Mouse (Mus musculus) gastrocnemius, postnatal 25 days (tissue): ENCODE results near the gene Pcnx2. TPM values are rescaled to one million over a fixed set of nuclear protein-coding genes. Genes with fewer than 3 reads are reported as not detected.
A peak's percentile ranks its signal among the peaks of the same experiment; 100 is the strongest.

ENCODE experiments used
- DNase-seq: peaks from one replicate; pipeline ENCODE4 v3.0.0; 2022
- total RNA-seq, 2 experiments: library from RNA; stranded (reverse); gene quantifications; 1 replicate in 1 of 2; 2 replicates in 1 of 2; pipeline ENCODE4 v1.2.3; 2021

Pcnx2 gene
- total RNA-seq, 2 experiments from 2014 or later, result 0.29 to 0.41 TPM

DNA sequence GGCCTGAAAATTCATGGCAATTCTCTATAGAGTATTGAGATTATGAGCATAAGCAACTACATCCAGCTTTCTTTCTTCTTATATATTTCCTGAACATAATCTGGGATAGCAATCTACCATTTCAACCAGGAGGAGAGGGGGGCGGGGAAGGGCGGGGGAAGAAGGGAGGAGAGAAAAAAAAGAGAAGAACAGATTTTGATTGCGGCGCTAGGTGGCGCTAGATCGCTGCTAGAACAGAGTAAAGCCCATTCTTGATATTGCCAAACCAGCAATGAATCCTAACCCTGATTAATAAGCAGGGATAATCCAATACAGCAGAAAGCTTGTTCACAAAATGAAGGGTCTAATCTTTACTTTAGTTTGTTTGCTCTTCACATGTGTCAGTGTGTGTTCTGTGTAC, 782 bp upstream of the Pcnx2 start:
- DNase-seq, result no peak

DNA sequence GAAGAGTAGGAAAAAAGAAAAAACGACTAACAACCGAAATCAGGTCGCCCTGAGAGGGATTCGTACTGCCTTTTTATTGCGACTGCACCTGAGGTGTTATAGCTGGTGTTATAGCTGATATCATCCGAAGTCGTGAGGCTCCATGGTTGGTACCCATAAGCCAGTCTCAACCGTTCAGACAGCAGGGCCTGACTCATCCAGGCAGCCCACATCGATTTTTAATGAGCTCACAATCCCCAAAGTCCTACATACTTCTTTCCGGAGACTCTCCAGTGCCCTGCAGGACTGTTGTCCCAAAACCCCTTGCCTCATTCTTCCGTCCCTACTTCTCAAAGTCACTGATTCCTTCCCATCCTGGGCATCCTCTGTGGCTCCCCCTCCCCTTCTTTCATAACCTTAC, 729 bp downstream of the Pcnx2 start:
- no peak for DNase-seq

DNA sequence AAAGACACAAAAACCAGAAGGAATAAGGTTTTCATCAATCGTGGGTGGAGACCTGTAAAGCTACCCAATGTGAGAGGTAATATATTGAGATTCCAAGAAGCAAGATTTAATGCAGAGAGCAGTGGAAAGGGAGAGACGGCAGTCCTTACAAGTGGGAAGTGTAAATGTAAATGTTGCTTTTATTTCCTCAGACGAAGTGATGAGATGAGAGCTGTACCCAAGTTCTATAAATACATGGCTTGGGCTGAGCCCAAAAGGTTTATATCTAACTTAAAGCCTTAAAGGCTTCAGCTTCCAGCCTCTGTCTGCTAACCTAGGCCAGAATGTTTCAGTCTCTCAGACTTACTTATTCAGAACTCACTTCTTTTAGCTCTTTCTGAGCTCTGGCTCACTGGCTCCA, 8.2 kb downstream of the Pcnx2 start:
- no peak for DNase-seq

DNA sequence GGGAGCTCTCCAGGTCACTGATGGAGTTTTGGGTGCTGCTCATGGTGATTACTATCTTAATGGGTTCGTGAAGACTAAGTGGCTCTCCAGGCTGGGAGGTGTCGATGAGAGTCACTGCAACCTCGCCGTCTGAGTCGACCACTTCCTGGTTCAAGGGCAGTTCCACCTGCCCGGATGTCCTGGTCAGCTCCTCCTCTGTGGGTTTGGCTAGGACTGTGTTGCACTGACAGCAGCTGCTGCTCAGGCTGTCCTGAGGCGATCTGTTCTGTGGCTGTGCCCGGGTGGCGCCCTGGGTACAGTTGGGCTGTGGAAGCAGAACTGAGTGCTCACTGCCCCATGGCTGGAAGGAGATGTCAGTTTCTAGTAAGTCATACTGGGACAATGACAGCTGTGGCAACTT, 10.6 kb downstream of the Pcnx2 start:
- DNase-seq, result no peak

DNA sequence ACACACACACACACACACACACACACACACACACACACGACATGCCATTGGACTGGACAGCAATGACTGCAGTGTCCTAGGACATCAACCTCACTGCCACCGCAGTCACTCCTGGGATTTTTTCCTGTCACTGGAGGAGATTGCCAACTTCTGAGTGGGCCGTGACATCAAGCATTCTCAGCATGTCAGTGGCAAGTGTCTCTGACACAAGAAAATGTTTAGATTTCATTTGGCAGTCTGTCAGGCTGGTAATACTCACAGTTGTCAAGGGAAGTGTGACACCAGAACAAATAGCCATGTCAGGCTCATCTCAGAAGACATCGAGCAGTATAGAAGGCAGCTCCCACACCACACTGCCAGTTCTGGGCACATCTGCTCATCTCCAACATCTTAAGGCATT, 17.7 kb downstream of the Pcnx2 start:
- DNase-seq, result no peak

DNA sequence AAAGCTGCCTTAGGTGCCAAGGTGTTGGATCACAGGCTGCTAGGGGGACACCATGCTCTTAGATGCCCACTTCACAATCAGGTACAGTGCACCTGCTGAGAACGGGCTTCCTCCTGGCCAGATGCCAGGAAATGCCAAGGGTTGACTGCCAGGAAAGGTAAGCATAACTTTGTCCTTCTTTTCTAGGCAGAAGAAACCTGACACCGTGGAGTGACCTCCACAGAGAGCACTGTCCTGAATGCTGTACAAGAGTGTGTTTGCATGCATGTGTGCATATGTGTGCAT, 24.9 kb downstream of the Pcnx2 start:
- no peak for DNase-seq

DNA sequence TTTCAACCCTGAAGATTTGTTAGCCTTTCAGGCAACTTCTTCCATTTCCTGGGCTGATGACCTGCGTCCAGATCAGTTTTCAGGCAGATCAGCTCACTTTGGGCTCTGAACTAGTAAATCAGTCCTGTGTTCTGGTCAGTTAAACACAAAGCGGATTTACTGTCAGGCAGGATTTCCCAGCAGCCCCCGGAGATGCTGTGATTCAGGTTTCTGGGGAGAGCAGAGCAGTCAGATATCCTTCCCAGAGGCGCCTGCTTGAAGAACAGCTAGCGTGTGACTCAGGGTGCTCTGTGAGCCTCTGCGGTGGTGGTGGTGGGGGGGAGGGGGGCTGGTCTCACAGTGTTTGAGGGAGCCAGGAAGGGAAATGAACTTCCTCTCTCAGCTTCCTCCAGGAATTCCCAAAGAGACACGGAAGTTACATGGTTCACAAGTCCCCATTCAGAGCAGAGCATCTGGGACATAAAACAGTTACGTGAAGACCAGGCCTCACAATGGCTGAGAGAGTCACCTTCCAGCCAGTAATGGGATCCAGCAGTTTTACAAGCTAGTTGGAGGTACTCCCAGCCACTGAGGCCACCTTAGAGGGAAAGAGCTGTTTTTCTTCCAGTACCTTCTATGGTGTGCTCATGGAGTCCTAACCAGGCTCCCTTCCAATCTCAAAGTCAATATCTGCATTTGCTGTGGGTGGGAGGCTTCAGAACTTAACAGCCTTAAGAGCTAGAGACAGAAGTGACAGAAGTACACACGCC, 25.4 kb downstream of the Pcnx2 start:
- no peak for DNase-seq

DNA sequence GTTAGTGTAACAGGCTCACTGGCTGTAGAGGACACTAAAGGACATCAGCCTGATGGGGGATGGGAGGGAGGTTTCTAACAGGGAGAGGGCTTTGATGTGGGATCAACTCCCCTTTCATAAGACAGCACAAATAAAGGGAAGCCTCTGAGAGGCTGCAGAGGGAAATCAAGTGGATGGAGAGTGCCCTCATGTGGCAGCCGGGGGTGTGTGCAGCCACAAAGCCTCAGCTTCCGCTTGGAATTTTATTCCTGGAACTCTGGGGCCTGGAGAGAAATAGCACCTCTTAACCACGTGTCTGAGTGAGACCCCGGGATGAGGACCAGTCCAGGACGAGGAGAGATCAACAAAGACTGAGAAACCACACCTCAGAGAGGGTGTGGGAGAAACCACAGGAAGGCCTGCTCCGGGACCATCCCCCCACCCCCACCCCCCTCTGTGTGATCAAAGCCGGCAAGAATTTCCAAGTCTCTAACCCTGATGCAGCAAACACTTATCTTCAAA, 27.2 kb downstream of the Pcnx2 start:
- peak; percentile 44 for DNase-seq

DNA sequence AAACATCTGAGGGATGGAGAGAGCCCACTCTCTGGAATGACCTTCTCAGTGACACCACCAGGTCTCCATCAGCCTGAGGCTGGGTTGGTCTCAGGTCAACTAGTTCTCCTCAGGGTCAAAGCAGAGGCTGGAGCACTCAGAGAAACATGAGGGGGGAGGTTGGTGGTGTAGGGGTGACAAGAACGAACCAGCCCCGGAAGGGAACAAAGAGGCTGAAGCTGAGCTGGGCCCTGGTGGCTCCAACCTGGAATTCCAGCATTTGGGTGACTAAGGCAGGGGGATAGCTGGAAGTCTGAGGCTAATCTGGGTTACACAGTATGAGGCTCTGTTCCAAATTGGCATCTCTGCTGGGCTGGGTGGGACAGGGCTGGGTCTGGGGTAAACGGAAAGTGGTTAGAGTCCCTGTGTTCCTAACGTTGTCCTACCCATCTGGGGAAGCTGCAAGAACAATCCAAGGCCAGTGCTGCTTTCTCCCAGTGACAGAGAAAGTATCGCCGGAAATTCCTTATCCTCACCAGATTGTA, 27.9 kb downstream of the Pcnx2 start:
- no peak for DNase-seq

DNA sequence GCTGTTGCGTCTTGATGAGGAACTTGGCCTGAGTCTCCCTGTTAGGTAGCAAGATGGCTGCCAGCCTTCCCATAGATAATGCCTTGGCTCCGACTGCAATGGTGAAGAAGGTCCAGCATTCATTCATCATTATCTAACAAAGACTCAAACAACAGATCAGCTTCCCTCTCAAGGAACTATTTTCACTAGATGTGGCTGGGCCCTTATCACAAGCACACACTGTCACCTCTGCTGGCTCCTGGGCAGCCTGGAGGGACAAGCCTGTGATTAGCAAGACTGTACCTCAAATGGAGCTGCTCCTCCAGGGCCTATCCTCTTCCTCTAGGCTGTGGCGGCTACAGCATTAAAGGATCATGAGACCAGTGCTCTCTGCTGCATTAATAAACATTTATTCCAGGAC, 28.4 kb downstream of the Pcnx2 start:
- no peak for DNase-seq

DNA sequence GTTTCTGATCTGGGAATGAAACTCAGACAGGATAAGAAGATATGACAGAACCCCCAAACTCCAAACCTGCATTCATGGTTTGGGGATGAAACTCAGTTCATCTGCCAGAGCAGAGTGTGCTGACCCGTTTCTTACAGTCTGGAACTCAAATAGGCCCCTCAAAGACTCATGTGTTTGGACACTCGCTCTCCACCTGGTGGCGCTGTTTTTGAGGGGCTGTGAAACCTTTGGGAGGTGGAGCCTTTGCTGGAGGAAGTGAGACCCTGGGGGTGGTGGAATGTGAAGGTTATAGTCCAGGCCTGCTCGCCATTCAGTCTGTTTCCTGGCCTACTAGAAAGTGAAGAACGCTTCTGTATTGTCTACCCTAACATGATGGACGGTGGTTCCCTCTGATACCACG, 29.6 kb downstream of the Pcnx2 start:
- no peak for DNase-seq

DNA sequence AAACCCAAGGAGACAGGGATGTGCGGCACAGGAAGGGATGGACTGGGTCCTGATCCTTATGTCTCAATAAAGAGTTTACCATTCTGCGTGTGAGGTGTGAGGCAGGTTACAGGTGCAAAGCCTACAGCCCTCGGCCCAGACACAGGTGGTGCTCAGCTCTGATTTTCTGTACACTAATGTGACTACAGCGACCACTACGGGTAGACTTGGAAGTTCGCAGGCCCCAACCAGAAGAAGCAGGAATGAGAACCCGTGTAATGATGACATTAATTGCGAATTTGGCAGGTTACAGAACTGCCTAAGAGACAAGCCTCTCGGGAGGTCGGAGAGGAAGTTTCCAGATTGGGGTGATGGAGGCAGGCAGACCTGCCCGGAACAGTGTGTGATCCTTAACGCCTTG, 32.0 kb downstream of the Pcnx2 start:
- no peak for DNase-seq

DNA sequence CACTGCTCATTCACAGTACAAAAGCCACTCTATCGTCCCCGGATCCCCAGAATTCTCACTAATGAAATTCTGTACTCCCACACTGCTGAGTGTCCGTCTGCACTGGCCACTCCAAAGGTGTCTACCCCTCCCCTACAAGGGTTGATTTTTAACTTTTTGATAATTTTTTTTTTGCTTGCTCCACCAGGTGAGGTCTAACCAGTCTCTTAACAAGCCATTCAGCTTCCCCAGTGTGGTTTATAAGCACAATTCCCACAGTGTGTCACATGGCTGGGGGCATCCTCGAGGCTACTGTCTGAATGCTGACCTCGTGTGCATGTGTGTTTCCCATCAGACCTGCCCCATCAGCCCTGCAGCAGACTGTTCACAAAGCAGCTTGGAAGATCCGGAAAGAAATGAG, 40.9 kb downstream of the Pcnx2 start:
- no peak for DNase-seq

DNA sequence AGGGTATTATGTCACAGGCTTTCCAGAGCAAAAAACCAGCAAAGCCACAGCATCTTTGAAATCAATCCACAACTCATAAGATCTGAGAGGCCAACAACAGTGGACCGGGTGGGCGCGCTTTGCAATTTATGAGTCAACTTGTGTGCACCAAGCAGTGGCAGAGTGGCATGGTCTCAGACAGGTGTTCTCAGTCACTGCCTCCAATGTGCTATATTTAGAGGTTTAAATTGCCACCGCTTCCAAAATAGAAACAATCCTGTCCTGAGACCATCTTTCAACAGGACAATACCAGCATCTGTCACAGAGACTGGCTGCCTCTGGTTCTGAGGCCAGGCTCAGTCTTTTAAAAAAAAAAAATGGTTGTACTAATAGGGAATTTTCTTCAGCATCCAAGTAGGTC, 42.0 kb downstream of the Pcnx2 start:
- no peak for DNase-seq

DNA sequence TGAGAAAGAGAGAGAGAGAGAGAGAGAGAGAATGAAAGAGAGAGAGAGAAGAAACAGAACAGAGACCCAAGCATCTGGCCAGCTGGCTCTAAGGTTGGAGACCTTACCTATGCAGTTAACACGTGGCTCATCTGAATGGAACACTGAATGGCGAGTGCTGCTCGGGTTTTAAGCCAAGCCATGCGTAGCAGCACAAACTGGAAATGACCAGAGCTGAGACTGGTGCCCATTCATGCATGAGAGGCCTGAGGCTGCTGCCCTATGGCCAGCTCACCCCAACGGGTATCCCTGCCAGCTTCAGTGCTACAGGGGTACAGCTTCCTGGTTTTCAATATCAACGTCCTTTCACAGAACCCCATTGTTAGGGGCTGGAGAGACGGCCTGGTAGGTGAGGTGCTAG, 43.7 kb downstream of the Pcnx2 start:
- no peak for DNase-seq

DNA sequence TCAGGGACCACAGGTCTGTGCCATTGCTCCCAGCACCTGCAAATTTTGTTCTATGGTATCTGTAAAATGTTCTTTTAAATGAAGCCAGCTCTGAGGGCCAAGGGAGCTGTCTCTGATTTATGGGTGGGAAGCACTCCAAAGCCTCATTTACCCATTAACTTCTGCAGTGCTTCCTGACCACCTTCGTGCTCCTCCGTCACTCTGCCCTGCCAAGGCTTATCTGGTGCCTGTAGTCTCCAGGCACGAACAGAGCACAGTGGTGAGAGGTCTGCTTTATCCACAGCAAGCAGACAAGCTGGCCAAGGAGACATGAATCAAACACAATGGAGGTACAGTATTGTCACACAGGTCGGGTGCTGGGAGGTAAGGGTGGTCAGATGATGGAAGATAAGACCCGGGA, 44.8 kb downstream of the Pcnx2 start:
- DNase-seq, result no peak

DNA sequence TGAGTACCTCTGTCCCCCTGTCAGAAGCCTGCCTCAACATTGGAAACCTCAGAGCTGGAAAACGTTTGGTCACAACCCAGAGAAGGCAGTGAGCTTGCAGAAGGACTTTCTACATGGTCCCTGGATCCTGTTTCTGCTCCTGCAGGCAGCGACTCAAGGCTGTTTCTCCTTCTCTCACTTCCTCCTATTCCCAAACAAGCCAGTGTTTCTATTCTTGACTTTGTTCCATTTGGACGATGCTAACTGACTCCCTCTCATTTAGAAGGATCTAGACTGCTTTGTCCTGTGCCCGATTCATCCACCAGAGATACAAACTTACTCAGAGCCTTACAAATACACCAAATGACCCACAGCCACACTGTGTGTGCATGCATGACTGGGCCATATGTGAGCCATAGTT, 48.9 kb downstream of the Pcnx2 start:
- DNase-seq, result no peak

DNA sequence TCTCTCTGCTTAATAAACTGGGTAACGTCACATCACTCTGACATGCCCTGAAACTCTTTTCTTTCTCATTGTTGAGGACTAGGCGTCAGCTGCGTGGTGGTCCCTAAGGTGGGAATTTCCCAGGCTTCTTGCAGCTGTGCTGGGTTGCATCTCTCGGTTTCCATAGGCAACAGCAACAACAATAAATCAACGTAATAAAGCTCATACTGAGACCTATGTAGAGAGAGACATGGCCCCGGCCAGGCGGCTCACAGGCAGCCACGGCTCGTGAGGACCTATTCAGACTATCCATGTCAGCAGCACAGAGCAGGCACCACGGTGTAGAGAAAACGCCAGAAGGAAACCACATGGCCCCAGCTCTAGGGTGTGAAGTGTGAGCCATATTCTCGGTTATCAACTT, 50.3 kb downstream of the Pcnx2 start:
- DNase-seq, result no peak

DNA sequence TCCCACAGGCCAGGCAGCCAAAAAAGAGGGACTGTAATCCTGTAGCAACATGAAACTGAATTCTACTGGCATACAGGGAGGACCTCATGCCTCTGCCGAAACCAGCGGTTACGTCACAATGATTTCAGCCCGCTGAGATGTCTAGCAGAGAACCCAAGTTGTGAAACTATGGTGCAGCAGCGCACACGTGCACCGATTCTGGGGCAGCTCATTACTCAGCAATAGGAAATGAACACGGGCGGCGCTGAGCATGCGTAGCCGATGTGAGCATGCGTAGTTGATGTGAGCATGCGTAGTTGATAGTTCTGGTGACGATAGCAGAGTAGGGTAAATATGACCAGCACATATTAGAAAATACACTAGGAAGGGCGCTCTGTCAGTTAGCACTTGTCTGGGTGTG, 52.8 kb downstream of the Pcnx2 start:
- DNase-seq, result no peak

DNA sequence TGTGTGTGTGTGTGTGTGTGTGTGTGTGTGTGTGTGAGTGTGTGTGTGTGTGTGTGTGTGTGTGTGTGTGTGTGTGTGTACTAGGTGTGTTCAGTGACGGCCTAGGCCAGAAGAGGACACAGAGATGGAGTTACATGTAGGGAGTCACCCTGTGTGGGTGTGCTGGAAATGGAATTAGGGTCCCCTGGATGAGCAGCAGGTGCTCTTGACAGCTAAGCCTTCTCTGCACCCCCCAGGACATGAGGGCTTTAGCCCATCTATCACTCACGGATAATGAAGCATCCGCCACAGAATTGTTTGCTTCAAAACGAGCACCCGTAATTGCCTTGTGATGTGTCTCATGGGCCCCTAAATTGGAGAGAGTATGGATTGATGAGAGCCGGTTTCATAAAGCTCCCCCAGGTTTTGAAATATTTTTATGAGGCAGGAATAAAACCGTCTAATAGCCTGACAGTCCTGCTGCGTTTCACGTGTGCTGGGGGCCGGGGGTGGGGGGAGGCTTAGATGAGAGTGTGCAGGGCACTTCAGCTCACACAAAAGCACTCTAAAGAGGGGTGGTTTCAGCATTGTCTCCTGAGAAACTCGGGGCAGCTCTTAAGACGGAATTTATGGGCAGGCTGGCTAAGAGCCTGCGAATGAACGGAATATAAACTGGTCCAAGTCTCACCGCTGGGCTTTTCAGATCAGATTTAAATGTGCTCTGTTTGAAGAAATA, 54.8 kb downstream of the Pcnx2 start:
- DNase-seq, result no peak

DNA sequence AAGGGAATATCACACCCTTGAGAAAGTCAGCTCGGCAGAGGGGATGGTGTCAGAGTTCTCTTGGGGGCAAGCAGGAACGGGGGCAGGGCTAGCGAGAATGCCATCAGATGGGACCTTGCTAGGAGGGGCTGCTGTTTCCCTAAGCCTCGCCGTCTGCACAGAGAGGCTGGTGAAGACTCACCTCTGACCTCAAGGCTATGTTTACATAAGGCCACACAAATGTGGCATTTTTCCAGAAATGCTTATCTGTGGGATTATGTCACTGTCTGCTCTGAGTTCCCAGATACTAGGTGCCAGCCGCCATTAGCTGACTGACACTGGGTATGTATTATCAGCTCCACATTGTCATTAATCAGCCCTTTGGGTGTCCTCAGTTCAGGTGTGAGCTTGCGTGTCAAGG, 56.0 kb downstream of the Pcnx2 start:
- DNase-seq, result no peak

DNA sequence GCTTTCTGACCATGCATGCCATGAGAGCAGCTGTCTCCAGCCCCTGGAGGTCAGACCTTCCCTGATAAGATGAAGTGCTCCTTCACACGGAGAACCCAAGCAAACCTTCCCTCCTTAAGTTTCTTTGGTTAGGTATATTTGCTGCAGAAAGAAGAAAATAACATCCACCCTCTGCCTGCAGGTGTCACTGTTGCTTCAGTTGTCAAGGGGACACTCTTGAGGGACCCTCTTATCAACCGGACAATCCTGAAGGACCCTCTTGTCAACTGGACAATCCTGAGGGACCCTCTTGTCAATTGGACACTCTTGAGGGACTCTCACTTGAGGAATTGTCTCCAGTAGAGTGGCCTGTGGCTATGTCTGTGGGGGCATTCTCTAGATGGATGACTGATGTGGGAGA, 73.4 kb downstream of the Pcnx2 start:
- DNase-seq, result no peak

DNA sequence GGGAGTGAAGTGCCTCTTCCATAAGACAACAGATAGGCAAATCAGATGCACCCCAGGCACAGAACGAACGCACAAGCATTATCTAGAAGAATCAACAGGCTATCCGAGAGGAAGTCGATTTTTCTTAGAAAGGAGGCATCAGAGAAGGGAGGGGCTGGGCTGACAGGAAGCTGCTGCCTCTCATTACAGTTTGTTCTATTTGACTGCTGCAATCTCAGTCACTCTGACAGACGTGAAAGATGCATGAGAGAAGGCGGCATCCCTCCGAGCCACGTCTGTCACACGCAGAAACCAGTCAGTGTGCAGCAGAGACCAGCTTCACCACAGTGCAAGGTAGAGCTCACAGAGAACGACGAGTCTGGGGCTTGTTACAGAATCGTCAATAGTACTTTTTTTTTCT, 74.4 kb downstream of the Pcnx2 start:
- DNase-seq, result no peak

DNA sequence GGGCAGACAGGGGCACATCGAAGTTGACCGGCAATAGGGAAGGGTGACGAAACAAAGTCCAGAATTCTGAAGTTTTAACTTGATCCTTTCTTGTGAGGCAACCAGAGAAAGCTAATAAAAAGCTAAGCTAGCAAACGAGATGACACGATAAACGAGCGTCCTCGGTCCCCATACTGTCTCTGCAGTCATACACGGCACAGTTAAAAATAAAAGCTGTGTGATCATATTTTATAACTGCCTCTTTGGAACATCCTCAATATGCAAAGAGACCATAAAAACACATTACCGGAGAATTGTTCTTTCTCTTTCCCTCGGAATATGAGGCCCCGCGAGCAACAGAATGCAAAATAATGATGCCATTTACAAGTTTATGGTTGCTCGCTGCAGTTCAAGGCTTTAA, 76.1 kb downstream of the Pcnx2 start:
- DNase-seq, result no peak
